Mouse (Mus musculus): ENCODE data around the gene Crabp1.

The Crabp1 gene

DNA sequence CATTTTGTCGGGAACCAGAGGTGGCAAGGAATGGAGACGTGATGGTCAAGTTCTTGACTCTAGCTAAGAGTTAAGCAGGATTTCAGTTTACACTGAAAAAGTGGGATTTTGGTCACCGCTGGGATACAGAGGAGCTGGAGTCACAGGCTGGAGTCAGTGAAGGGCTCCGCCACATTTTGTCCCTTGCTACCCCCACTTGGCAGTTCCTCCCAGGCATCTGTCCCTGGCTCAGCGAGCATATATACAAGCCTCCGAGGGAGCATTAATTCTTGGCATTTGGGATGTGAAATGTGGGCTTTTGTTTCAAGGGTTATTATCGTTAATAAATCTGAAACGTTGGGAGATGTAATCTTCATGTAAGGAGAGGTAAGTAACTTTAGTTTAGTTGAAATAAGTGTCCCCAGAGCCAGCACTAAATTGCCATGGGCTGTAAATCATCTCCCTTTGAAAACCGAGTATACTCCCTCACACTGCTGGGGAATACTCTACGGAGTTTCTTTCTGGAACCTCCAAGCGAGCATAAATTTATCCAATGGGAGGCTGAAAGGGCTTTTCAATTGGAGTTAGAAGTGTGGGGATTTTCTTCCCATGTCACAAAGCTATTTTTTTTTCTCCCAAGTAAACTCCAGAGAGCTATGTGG, 5.7 kb downstream of the Crabp1 start:
- no peak for DNase-seq (ENCODE audit: low spot score in 2 of 2)

- no peak for DNase-seq (ENCODE audit: low spot score in 2 of 2)
These were observed 12.0 kb downstream of the Crabp1 start for GRCm38 (mm10) chr9:54776451-54776982.

DNA sequence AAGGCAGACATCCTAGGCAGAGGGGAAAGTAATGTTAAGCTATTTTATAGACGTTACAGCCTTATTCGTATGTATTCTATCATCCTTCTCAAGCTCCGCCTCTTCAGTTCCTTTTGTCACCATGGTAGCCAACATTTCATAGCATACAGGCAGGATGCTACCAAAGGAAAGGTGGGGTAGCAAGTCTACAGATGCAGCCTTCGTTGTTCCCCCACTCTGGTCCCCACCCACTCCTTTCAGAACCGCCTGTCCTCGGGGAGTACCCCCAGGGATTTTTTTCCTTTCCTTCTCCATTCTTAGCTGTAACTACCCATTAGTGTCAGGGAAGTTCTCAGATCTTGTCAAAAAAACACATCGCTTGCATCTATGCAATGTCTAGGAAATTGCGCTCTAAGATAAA, 14.7 kb downstream of the Crabp1 start:
- no peak for DNase-seq (ENCODE audit: low spot score in 2 of 2)

GRCm38 (mm10) chr9:54782504-54782903, 18.0 kb downstream of the Crabp1 start:
- DNase-seq (ENCODE audit: low spot score in 2 of 2) = no peak

- no peak for DNase-seq (ENCODE audit: low spot score in 2 of 2)
These were observed 19.5 kb downstream of the Crabp1 start for GRCm38 (mm10) chr9:54784003-54784402.

DNA sequence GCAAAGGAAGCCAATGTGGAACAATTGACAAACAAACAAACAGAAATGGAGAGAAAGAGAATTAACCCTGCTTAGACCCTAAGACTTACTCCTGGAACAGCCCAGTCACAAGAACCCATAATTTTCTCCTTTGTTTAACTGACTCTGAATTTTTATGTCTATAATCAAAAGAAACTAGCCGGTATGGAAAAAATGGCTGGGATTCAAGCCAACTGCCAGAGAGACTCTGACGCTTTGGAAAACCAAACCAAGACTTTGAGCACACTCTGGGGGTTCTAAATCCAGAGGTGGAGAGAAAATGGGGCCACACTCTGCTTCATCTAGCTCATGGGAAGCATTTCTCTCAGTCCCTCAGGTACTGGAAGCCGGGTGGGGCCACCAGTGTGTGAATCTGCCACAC, 20.7 kb downstream of the Crabp1 start:
- no peak for DNase-seq (ENCODE audit: low spot score in 2 of 2)

GRCm38 (mm10) chr9:54786083-54786482, 21.5 kb downstream of the Crabp1 start:
- DNase-seq (ENCODE audit: low spot score in 2 of 2) = no peak

- DNase-seq (ENCODE audit: low spot score in 2 of 2) = no peak
These were observed 23.2 kb downstream of the Crabp1 start for GRCm38 (mm10) chr9:54787760-54788159.

GRCm38 (mm10) chr9:54790271-54790670, 25.7 kb downstream of the Crabp1 start:
- DNase-seq (ENCODE audit: low spot score in 2 of 2) = no peak

DNA sequence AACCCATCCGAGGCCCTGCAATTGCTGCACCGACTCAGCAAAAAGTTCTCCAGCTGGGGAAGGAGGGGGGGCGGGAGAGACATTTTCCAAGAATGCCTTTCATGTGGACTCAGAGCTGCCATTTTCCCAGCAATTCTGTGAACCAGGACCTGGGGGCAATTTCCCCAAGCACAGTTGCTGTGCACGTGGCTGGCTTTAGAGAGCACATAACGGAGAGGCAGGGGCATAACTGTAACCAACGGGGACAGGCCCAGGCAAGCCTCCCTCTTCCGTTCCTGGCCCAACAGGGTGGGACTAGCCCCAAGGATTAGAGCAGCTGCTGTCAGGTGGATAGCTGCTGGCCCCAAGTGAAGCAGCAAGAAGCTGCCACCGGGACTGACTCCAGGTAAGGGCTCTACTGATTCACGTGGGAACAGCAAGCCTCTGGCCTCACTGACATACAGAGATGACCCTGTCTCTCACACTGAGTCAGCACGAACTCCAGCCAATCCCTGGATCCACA, 37.0 kb downstream of the Crabp1 start:
- no peak for DNase-seq (ENCODE audit: low spot score in 2 of 2)

DNA sequence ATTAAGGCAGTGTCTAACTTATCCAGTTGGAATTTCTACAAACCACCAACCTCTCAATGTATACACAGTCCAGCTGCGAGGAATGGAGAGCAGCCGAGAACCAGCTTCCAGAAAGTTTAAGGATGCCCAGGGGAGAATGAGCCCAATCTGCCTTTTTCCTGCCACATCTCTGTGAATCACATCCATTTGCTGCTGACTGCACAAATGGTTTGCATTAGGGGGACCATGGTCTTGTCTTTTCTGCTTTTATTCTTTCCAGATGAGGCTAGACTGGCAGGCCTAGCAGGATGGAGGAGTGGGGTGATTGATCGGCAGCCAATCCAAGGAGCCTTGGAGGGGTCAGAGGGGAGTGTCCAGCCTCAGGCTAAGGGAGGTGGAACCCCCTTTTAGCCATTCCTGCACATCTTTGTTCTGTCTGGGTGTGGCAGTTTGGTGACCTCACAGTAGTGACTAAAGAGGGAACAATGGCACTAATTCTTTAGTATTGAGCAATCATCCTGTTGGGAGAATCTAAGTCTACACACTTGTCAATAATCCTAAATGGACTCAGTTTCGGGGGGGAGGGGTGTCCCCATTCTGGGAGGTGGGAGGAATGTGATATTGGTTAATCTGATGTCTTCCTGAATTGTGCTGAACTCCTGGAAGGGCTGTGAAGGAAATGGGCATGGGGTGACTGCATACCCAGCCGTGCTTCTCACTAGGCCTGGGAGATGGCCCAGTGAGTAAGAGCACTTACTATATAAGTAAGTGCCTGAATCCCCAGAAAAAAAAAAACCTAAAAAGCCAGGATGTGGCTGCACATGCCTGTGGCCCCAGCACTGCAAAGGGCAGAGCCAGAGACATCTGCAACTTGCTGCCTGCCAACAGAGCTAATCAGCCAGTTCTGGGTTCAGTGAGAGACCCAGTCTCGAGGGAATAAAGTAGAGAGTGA, 38.5 kb downstream of the Crabp1 start:
- no peak for DNase-seq (ENCODE audit: low spot score in 2 of 2)

DNA sequence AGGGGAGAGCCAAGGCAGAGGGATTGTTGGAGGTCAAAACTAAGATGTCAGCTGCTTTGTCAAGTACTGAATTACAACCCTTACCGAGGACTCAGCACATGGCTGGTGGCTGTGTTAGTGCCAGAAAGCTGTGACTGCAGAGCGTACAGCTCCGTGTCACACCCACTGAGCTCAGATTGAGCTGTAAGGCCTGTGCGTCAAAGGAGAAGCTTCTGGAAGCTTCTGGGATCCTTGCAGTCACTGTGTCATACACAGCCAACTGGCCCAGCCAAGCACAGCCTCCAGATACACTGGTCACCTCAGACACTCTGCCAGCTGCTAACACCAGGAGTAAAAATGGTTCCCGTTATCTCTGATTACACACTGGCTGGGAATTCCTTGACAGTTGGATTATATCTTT, 39.8 kb downstream of the Crabp1 start:
- DNase-seq (ENCODE audit: low spot score in 2 of 2) = no peak

DNA sequence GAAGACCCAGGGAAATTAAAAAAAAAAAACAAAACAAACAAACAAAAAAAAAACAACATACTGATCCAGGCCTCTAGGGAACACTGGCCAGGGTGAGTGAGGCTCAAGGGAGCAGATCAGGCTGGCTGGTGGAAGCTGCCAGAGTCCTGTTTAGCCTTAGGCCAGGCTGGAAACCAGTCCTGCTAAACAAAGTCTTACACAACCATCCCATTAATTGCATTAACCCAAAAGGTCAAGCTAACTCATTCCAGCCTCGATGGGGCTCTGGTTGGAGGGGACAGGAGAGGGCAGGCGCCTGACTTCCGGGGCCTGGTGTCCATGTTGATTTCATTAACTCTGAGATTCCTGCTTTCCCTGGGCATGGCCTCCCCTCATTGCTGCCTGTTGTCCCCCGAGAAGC, 43.2 kb downstream of the Crabp1 start:
- no peak for DNase-seq (ENCODE audit: low spot score in 2 of 2)

- no peak for DNase-seq (ENCODE audit: low spot score in 2 of 2)
These were observed 45.4 kb downstream of the Crabp1 start for GRCm38 (mm10) chr9:54809953-54810352.

DNA sequence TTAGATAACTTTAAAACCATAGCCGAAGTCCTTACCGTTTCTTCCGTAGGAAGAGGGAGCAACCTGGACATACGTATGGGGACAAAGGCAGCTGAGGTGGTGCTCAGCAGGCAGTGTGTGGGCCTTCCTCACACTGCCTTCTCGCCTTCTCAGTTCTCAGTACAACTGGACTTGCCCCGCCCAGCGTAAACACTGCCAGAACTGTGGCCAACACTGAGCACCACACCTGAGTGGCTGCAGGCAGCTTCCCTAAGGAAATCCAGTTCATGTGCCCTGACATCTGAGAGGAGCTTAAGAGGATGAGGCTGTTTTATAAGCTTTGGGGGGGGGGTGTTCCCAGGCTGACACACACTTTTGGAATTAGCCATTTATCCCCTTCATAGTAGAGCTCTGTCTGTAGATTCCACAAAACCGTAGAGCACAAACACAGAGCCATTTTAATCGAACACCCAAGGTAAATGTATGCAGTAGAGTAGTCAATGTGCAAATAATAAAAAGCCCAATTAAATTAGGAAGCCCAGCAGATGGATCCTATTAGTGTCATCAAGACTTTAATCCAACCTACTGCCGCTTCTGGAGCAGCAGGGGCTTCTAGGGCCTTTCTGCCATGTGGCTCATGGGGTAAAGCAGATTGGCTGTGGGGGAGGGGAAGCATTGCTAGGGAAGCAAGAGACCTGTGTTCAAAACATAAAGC, 52.1 kb downstream of the Crabp1 start:
- DNase-seq (ENCODE audit: low spot score in 2 of 2) = peak in 1 of 2 experiments; percentile 7

DNA sequence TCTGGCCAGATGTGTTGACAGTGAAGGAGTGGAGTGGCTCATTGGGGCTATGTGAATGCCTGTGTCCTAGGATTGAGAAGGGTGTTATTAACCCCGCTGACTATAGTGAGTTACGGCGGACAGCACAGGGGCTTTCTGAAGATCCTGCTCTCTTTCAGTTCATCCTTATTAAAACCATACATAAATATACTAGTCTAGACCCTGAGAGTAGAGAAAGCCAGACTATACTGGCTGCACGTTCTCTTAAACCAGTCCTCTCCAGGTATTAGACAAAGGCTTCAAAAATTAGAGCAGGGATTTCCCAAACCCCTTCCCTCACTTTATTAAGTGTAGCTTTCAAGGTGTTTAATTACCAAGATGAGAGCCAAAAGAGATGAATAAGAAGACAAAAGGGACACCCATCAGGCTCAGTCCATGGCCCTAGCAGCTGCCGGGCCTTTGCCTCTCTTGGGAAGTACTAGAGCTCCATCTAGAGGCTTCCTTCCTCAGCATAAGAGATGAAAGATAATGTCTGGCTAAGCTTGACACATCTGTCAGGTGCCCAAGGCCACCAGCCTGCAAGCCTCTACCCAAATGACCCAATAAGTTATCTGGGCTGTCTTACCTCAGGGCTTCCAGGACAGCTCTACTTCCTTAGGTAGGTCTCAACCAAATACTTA, 57.0 kb downstream of the Crabp1 start:
- peak; percentile 18 to 19 for DNase-seq (ENCODE audit: low spot score in 2 of 2)
